ENCODE assay signal across 1 mouse cellular context in the genomic region with DNA sequence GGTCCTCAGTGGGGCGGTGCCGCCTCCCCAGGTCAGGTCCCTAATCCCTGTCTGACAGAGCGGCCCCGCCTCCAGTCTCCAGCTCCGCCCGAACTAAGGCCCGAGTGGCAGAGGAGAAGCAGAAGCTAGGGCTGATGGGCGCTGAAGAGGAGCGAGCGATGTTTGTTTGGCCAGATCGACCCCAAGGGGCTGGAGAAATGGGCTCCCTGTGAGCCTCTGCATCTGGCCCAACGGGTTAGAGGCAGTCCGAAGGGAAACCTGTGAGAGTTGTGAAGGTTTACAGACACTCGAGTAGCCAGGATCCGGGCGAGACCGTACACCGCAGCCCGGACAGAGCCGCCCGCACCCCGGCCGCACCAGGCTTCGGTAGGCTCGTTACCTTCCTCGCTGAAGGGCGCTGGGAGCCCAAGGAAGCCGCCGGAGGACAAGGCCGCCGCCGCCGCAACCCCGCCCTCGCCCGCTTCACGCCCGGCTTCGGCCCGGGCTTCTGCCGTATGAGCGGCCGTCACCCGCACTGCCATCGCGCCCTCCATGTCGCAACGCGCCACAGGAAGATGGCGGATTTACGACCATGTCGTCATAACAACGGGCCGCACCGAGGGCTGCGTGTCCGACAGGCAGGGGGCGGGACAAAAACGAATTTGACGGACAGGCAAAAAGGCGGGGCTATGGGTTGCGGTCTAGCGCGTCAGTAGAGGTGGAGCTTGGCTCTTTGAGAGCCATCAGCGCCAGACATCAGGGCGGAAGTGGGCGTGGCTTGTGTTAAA.
TF ChIP-seq lines count a peak whose summit lies in the region.

No protein-coding gene starts in this region.

TF ChIP-seq in C2C12, 6 proteins besides CTCF, POLR2A, EP300 and RAD21:
- peak; percentile 79 for TF ChIP-seq MAX (IDR thresholded peaks at IDR 0.05)
- TF ChIP-seq USF1 (IDR thresholded peaks at IDR 0.05; ENCODE audit: low read depth) = no peak
- TF ChIP-seq CEBPB (IDR thresholded peaks at IDR 0.05; ENCODE audit: low read depth) = peak; percentile 79
- TF ChIP-seq MYOG (IDR thresholded peaks at IDR 0.05; ENCODE audit: control insufficient read depth, extremely low read depth, insufficient read length) = no peak
